Mouse (Mus musculus) kidney, postnatal 36 days (tissue): ENCODE data around the gene St6gal2.

Source experiments
- DNase-seq, 2 experiments: peaks; one replicate each; pipeline ENCODE4 v3.0.0; 2021 to 2022; ENCODE audit warnings: mixed read lengths in 2 of 2

St6gal2 gene

GRCm38 (mm10) chr17:55445250-55446184 is at the start of gene St6gal2:
St6gal2 (plus strand) TSS chr17:55445382.
- DNase-seq = no peak

GRCm38 (mm10) chr17:55406043-55406442 is 39.1 kb upstream of the St6gal2 start:
- DNase-seq = no peak

GRCm38 (mm10) chr17:55416519-55416918 is 28.7 kb upstream of the St6gal2 start:
- DNase-seq = no peak

- no peak for DNase-seq
These were observed 974 bp downstream of the St6gal2 start for GRCm38 (mm10) chr17:55446185-55446527.

GRCm38 (mm10) chr17:55446698-55447097 is 1.5 kb downstream of the St6gal2 start:
- no peak for DNase-seq

GRCm38 (mm10) chr17:55450943-55451342 is 5.8 kb downstream of the St6gal2 start:
- no peak for DNase-seq

GRCm38 (mm10) chr17:55454487-55454886 is 9.3 kb downstream of the St6gal2 start:
- no peak for DNase-seq

- DNase-seq = no peak
These were observed 15.0 kb downstream of the St6gal2 start for GRCm38 (mm10) chr17:55460187-55460586.

- DNase-seq = no peak
These were observed 22.4 kb downstream of the St6gal2 start for GRCm38 (mm10) chr17:55467579-55467978.

- DNase-seq = no peak
These were observed 23.8 kb downstream of the St6gal2 start for GRCm38 (mm10) chr17:55468963-55469362.

GRCm38 (mm10) chr17:55475974-55476373 is 30.8 kb downstream of the St6gal2 start:
- no peak for DNase-seq

GRCm38 (mm10) chr17:55477361-55477760 is 32.2 kb downstream of the St6gal2 start:
- DNase-seq = no peak

- no peak for DNase-seq
These were observed 34.2 kb downstream of the St6gal2 start for GRCm38 (mm10) chr17:55479367-55479766.

- DNase-seq = no peak
These were observed 39.1 kb downstream of the St6gal2 start for GRCm38 (mm10) chr17:55484108-55484870.

GRCm38 (mm10) chr17:55531872-55532271 is 86.7 kb downstream of the St6gal2 start:
- DNase-seq = no peak

- DNase-seq = no peak
These were observed 103.3 kb downstream of the St6gal2 start for GRCm38 (mm10) chr17:55548476-55548875.

GRCm38 (mm10) chr17:55561774-55562173 is 116.6 kb downstream of the St6gal2 start:
- DNase-seq = no peak
